Mouse (Mus musculus): ENCODE data around the gene Dguok.

DNA sequence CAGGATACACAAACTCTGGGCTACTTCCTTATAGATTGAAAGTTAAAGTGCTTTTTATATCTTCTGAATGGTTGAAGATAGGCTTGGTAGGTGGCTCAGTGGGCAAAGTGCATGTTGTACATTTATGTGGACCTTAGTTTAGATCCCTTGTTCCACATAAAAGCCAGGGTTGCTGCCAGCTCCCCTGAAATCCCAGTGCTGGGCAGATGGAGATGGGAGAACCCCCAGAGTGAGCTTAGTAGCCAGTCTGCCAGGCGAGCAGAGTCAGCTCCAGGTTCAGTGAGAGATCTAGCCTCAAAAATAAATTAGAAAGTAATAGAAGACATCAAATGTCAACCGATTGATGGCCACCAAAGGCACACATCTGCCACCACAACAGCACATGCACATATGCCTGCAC lies 25.8 kb upstream of the Dguok start:
- TF ChIP-seq POLR2A (IDR thresholded peaks at IDR 0.05; ENCODE audit: borderline replicate concordance, insufficient read depth, low read length): no peak
- no peak for TF ChIP-seq CTCF (IDR thresholded peaks at IDR 0.05; ENCODE audit: borderline replicate concordance, insufficient read depth, low read depth, low read length)
